Mouse (Mus musculus) stomach, postnatal 0 days (tissue): ENCODE measurements around the gene Hspb6. TPM values are rescaled to one million over a fixed set of nuclear protein-coding genes. Genes with fewer than 3 reads are reported as not detected.

ENCODE experiments used
- ATAC-seq: fragments of 200-750 bp; cut with Nextera tagmentation; 2 replicates; pipeline ENCODE4 v1.8.0; 2017; ENCODE audit not compliant: low FRiP score, low TSS enrichment
- DNase-seq: peaks from one replicate; pipeline ENCODE4 v3.0.0-alpha.2; 2016; ENCODE audit warnings: low spot score
- H3K27ac ChIP-seq: fragments of 300-500 bp; sonication (generic); replicated peaks from 2 replicates; pipeline ENCODE4 v1.5.1; 2014; ENCODE audit warnings: mild to moderate bottlenecking, control low read depth
- H3K27me3 ChIP-seq: fragments of 300-500 bp; sonication (generic); 2 replicates; pipeline ENCODE4 v1.6.1; 2014; ENCODE audit warnings: low read length; ENCODE audit not compliant: control insufficient read depth, insufficient read depth
- H3K36me3 ChIP-seq: fragments of 300-500 bp; sonication (generic); 2 replicates; pipeline ENCODE4 v1.6.1; 2014; ENCODE audit warnings: low read length, mixed read lengths; ENCODE audit not compliant: control insufficient read depth, insufficient read depth
- H3K4me1 ChIP-seq: fragments of 300-500 bp; sonication (generic); replicated peaks from 2 replicates; pipeline ENCODE4 v1.6.1; 2014; ENCODE audit warnings: antibody characterized with exemption; ENCODE audit not compliant: control insufficient read depth, insufficient read depth
- H3K4me2 ChIP-seq: fragments of 300-500 bp; sonication (generic); replicated peaks from 2 replicates; pipeline ENCODE4 v1.6.1; 2014; ENCODE audit warnings: low read depth, mild to moderate bottlenecking, control low read depth, moderate library complexity
- H3K4me3 ChIP-seq: fragments of 300-500 bp; sonication (generic); 2 replicates; pipeline ENCODE4 v1.5.1; 2014; ENCODE audit warnings: low read depth, low read length, control low read depth
- H3K9ac ChIP-seq: fragments of 300-500 bp; sonication (generic); 2 replicates; pipeline ENCODE4 v1.6.1; 2014; ENCODE audit warnings: mild to moderate bottlenecking, low read length, control low read depth, mixed read lengths
- H3K9me3 ChIP-seq: fragments of 300-500 bp; sonication (generic); 2 replicates; pipeline ENCODE4 v1.6.1; 2016; ENCODE audit warnings: low read length; ENCODE audit not compliant: control insufficient read depth
- CTCF ChIP-seq: IDR thresholded peaks from 2 replicates; pipeline ENCODE4 v1.5.1; 2016; ENCODE audit warnings: antibody characterized with exemption, low read depth, mild to moderate bottlenecking, moderate library complexity
- EP300 ChIP-seq: optimal IDR thresholded peaks from 2 replicates; pipeline ENCODE3; 2016; ENCODE audit warnings: antibody characterized with exemption
- WGBS: fragments of 180-500 bp; shearing (Covaris S2); extraction: QIAGEN DNeasy Blood & Tissue Kit; methylation state at CpG from one replicate; pipeline ENCODE4 v1.1.7; 2014; 5-methylcytosine and 5-hydroxymethylcytosine counted together
- polyA plus RNA-seq: library from polyadenylated mRNA; unstranded; fragments of >200 nt; fragmentation: Nextera tagmentation; extraction: Ambion mirVana; gene quantifications from 2 replicates; pipeline ENCODE4 v1.2.1, GENCODE M21; 2015

The Hspb6 gene
- polyA plus RNA-seq, 1 experiment from 2014 or later = 66.4 TPM

DNA sequence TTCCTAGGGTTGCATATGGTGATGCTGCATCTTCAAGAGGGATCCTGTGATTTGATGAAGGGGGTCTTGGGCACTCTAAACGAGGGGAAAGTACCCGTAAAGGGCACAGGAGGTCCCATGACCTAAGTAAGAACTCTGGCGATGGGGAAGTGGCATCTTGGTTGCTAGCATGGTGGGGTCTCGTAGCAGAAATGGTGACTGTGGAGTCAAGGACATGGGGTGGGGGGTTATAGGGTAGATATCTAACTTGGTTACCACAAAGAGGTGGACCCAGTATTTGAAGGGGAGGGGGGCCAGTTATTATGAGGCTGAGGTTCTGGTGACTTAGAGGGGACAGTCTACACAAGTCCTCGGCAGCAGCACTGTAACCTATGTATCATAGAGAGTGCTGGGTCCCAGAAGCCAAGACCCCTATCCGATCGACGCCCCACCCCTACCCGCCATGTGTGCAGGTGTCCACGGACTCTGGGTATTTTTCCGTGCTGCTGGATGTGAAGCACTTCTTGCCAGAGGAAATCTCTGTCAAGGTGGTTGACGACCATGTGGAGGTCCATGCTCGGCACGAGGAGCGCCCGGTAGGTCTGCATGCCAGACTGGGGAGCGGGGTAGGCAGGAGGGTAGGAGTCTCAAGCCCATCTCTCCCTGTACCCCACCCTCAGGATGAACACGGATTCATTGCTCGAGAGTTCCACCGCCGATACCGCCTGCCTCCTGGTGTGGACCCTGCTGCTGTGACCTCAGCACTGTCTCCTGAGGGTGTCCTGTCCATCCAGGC, 2.0 kb downstream of the Hspb6 start:
- 82% methylated on average over 18 of the region's 22 CpGs for WGBS
- DNase-seq = no peak

GRCm38 (mm10) chr7:30556894-30557536, 5.0 kb downstream of the Hspb6 start:
- Histone ChIP-seq H3K36me3 (peaks cover 15% of the 10 kb centered on the region), H3K4me2 (no peak overlapping the region), H3K27ac (no peak overlapping the region), H3K4me1 (0 out of 2 replicates have a peak, but pooled peaks cover 2% of the 10 kb centered on the region), H3K9ac (no peak overlapping the region), H3K27me3 (no peaks in the 10 kb centered on the region), H3K4me3 (no peak overlapping the region), H3K9me3 (no peaks in the 10 kb centered on the region)
- no peak for ATAC-seq
- no peak for TF ChIP-seq EP300
- TF ChIP-seq CTCF = peak; percentile 46
- 96% methylated on average over 18 of the region's 18 CpGs for WGBS
- DNase-seq = no peak

More for the DNA sequence above, 2.0 kb downstream of the Hspb6 start:
- Histone ChIP-seq H3K27me3 (no peaks in the 10 kb centered on the region), H3K9me3 (no peaks in the 10 kb centered on the region), H3K4me2 (peak overlapping the region; percentile 94), H3K4me3 (peak overlapping the region; percentile 72), H3K9ac (peak overlapping the region; percentile 81), H3K27ac (peak overlapping the region; percentile 97), H3K4me1 (0 out of 2 replicates have a peak, but pooled peaks cover 2% of the 10 kb centered on the region), H3K36me3 (peaks cover 15% of the 10 kb centered on the region)
- no peak for ATAC-seq
- TF ChIP-seq CTCF (no peak), EP300 (no peak)

- 81% methylated on average over 13 of the region's 13 CpGs for WGBS
- H3K27ac ChIP-seq = no peak overlapping the region
- H3K4me2 ChIP-seq = 0 out of 2 replicates have a peak overlapping the region, but pooled peaks have one; percentile 14
- no peak for DNase-seq
- no peak for ATAC-seq
- no peaks in the 10 kb centered on the region for H3K9me3 ChIP-seq
- H3K36me3 ChIP-seq = peaks cover 15% of the 10 kb centered on the region
- H3K27me3 ChIP-seq = no peaks in the 10 kb centered on the region
- H3K4me1 ChIP-seq = 0 out of 2 replicates have a peak, but pooled peaks cover 2% of the 10 kb centered on the region
- no peak overlapping the region for H3K4me3 ChIP-seq
- TF ChIP-seq CTCF (no peak), EP300 (no peak)
- H3K9ac ChIP-seq = 0 out of 2 replicates have a peak overlapping the region, but pooled peaks have one; percentile 13
Measured at GRCm38 (mm10) chr7:30557901-30558514, 6.0 kb downstream of the Hspb6 start.

- Histone ChIP-seq H3K4me3 (peak overlapping the region; percentile 62), H3K9me3 (no peaks in the 10 kb centered on the region), H3K4me1 (0 out of 2 replicates have a peak, but pooled peaks cover 3% of the 10 kb centered on the region), H3K27me3 (no peaks in the 10 kb centered on the region), H3K4me2 (peak overlapping the region; percentile 73), H3K36me3 (peaks cover 15% of the 10 kb centered on the region), H3K9ac (peak overlapping the region; percentile 61), H3K27ac (peak overlapping the region; percentile 71)
- no peak for TF ChIP-seq CTCF
- no peak for TF ChIP-seq EP300
- 9% methylated on average over 12 of the region's 12 CpGs for WGBS
- no peak for DNase-seq
- no peak for ATAC-seq
Measured at GRCm38 (mm10) chr7:30558656-30559442, 6.9 kb downstream of the Hspb6 start.

GRCm38 (mm10) chr7:30559443-30559954, 7.5 kb downstream of the Hspb6 start, which contains the start of gene Lin37:
Lin37 (minus strand) TSS chr7:30559838.
- peak within 1 kb of the TSS; percentile 73 for H3K4me2 ChIP-seq
- H3K27me3 ChIP-seq = no peaks in the 10 kb centered on the region
- H3K4me1 ChIP-seq = 0 out of 2 replicates have a peak, but pooled peaks cover 3% of the 10 kb centered on the region
- peak; percentile 97 for DNase-seq
- TF ChIP-seq EP300 (peak; percentile 51), CTCF (no peak)
- 0% methylated on average over 20 of the region's 20 CpGs for WGBS
- H3K4me3 ChIP-seq = peak within 1 kb of the TSS; percentile 62
- ATAC-seq = peak; percentile 89
- peak within 1 kb of the TSS; percentile 71 for H3K27ac ChIP-seq
- H3K9ac ChIP-seq = peak within 1 kb of the TSS; percentile 61
- H3K9me3 ChIP-seq = no peaks in the 10 kb centered on the region
- H3K36me3 ChIP-seq = peaks cover 15% of the 10 kb centered on the region
